Mouse (Mus musculus) megakaryocyte, embryonic 14.5 days (primary cell): ENCODE results near the gene Slc25a12. TPM values are rescaled to one million over a fixed set of nuclear protein-coding genes. Genes with fewer than 3 reads are reported as not detected.

Experiments used
- H3K27me3 ChIP-seq: replicated peaks from 2 replicates; pipeline ENCODE3; 2012; ENCODE audit warnings: inconsistent platforms
- H3K36me3 ChIP-seq: replicated peaks from 2 replicates; pipeline ENCODE3; 2012; ENCODE audit warnings: low read length, inconsistent platforms, mixed read lengths
- H3K4me1 ChIP-seq: 2 replicates; pipeline ENCODE4 v1.6.1; 2012; ENCODE audit warnings: inconsistent platforms
- H3K4me3 ChIP-seq: replicated peaks from 2 replicates; pipeline ENCODE3; 2012; ENCODE audit warnings: moderate library complexity, mild to moderate bottlenecking, inconsistent platforms
- H3K9me3 ChIP-seq: 2 replicates; pipeline ENCODE4 v1.6.1; 2012; ENCODE audit warnings: inconsistent platforms
- FLI1 ChIP-seq: IDR thresholded peaks from 2 replicates; pipeline ENCODE4 v1.6.1; 2012; ENCODE audit warnings: low read length, inconsistent platforms, mixed read lengths
- GATA1 ChIP-seq: IDR thresholded peaks from 3 replicates; pipeline ENCODE4 v1.6.1; 2012; ENCODE audit warnings: mixed read lengths, low read length, inconsistent platforms, borderline replicate concordance
- polyA plus RNA-seq: library from polyadenylated mRNA; stranded (reverse); fragments of >175 nt; gene quantifications from 2 replicates; pipeline ENCODE4 v1.2.3, GENCODE M21; 2012; ENCODE audit warnings: low replicate concordance; ENCODE audit not compliant: insufficient read depth

Gene Slc25a12
- polyA plus RNA-seq, 1 experiment: 7.9 TPM

DNA sequence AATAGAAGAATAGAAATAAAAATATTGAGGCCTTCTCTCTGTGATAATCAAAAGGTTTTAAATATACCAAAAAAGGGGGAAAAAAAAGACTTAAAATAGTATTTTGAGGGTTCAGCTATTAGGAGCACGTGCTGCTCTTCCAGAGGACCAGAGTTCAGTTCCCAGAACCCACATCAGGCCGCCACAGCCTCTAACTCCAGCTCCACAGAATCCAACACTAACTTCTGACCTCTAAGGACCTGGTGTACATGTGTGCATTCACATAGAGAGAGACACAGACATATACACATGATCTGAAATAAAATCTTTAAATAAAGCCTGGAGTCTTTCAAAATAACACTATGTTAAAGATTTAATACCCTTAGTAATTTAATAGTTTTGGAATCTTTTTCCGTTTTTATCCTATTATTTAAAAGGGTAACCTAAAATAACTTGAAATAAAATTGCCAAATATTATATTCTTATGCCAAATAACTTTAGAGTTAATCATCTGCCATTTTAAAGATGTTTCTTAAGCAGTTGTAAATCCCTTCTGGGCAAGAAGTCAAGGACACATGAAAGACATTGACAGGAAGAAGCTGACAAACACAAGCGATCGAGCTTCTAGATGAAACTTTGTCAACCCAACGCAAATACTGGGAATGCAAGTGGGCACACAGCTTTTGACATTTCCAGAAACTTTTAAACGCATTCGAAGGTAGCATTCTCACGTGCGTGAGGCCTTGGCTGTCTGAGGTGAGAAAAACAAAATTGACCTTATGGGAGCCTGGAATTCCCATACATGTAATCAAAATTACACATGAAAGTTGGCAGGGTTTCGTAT, 16.4 kb downstream of the Slc25a12 start:
- Histone ChIP-seq H3K36me3 (peaks cover 41% of the 10 kb centered on the region), H3K4me1 (peaks cover 19% of the 10 kb centered on the region), H3K4me3 (no peak overlapping the region), H3K27me3 (no peaks in the 10 kb centered on the region), H3K9me3 (no peaks in the 10 kb centered on the region)
- TF ChIP-seq GATA1 (no peak), FLI1 (no peak)

DNA sequence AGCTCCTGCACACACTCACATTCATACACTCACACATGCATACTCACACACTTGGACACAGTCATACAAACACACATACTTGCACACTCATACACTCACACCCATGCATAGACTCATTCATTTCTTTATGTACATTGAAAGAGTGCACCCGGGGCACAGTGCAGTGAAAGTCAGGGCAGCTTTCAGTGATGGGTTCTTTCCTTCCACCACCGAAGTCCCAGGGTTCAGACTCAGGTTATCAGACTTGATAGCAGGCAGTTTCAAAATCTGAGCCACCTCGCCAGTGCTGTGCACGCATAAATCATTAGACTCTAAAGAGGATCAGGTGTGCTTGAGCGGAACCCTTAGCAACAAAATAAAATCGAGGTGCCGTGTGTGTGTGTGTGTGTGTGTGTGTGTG, 17.4 kb downstream of the Slc25a12 start:
- H3K36me3 ChIP-seq: peaks cover 41% of the 10 kb centered on the region
- no peaks in the 10 kb centered on the region for H3K9me3 ChIP-seq
- no peak overlapping the region for H3K4me3 ChIP-seq
- H3K27me3 ChIP-seq: no peaks in the 10 kb centered on the region
- TF ChIP-seq GATA1 (no peak), FLI1 (no peak)
- peaks cover 16% of the 10 kb centered on the region for H3K4me1 ChIP-seq

DNA sequence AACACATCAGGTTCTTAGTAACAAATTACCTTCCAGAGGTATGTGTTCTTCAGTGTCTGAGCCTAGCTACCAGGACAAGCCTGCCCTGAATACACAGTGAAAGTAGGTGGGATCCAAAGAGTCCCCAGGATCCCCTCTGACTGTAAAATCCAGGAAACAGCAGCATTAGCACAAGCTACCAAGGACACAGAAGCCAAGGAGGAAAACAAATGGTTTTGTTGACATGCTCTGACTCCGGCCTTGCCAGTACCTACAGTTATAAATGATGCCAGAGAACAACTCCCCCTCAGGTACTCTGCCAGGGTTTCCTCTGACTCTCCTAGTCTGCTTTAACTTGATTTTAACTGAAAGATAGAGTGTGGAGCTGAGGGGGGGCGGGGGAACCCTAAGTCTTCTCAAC, 18.0 kb downstream of the Slc25a12 start:
- TF ChIP-seq FLI1 (no peak), GATA1 (no peak)
- Histone ChIP-seq H3K27me3 (no peaks in the 10 kb centered on the region), H3K36me3 (peaks cover 41% of the 10 kb centered on the region), H3K4me1 (peaks cover 16% of the 10 kb centered on the region), H3K9me3 (no peaks in the 10 kb centered on the region), H3K4me3 (no peak overlapping the region)

DNA sequence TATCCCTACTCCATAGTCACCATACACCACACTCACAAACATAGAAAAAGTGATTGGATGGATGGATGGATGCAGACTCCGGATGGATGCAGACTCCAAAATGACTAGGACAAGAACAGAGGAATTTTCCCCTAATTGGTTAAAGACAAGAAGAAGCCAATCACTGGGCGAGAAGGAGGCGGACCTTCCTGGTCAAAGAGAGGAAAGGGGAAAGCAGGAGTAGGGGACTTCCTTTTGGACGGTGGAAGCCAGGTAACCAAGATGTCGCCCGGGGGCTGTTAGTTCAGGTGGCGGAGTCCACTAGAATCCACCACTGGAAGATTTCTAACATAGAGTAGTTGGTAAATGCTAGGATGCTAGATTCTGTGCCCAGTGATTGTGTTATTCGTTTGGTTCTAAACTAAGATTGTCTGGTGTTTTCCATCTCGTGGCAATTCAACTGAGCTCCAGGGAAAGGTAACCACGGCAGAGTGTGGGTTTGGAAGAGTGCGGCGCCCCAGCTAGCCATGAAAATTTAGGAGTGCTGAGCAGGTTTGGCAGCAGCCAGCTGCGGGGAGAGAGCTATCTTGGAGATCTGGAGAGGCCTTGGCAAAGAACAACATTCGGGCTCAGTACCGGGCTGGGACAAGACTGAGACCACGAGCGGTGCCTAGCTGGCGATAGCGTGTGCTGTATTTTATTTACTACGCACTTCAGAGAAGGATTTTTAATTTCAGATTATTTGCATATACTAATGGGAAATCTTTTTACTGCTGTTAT, 19.6 kb downstream of the Slc25a12 start:
- Histone ChIP-seq H3K36me3 (peaks cover 47% of the 10 kb centered on the region), H3K4me1 (peaks cover 4% of the 10 kb centered on the region; the same call in 1 of the 2 replicates), H3K4me3 (no peak overlapping the region), H3K27me3 (no peaks in the 10 kb centered on the region), H3K9me3 (peaks cover 6% of the 10 kb centered on the region; the same call in 1 of the 2 replicates)
- TF ChIP-seq GATA1 (no peak), FLI1 (no peak)

DNA sequence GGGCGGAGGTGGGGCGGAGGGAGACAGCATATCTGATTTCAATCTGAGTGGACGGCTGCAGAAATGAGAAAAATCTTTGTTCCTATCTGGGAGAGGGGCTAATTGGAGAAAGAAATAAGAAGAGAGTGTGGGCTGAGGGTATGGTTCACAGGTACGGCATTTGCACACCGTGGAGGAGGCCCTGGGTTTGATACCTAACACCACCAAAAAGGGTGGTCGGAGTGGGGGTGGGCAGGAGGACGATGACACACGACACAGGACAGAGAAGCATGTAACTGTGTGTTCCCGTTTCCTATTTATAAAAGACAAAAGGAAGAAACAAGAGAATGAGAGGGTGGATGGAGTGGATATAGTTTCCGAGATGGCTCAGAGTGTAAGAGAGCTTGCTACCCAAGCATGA, 20.4 kb downstream of the Slc25a12 start:
- Histone ChIP-seq H3K36me3 (peaks cover 54% of the 10 kb centered on the region), H3K27me3 (no peaks in the 10 kb centered on the region), H3K4me1 (peaks cover 4% of the 10 kb centered on the region; the same call in 1 of the 2 replicates), H3K4me3 (no peak overlapping the region), H3K9me3 (peaks cover 6% of the 10 kb centered on the region; the same call in 1 of the 2 replicates)
- TF ChIP-seq FLI1 (no peak), GATA1 (no peak)

DNA sequence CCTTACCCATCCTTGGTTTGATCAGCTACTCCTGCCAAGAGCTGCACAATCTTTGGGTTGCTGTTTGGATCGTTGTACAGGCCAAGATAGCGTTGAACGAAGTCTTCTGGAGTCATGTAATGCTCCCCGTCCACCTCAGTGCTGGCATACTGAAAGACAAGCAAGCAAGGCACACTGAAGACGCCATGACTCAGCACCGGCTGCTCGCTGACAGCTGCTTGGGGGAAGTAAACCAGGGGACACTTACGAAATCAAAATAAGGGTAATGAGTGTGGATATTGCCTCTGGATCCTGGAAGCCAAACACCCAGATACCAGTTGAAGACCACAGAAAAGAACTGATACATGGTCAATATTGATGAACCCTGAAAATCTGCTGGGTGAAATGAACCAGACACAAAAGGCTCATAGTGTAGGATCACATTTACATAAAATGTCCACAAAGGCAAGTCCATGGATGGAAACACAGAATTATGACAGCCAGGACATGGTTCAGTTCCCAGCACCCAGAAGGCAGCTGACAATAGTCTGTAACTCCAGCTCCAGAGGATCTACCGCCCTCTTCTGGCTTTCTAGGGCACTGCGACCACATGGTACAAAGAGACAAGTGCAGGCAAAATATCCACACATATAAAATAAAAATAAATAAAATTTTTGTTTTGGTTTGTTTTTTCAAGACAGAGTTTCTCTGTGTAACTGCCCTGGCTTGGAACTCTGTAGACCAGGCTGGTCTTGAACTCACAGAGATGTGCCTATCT, 23.5 kb downstream of the Slc25a12 start:
- H3K27me3 ChIP-seq: no peaks in the 10 kb centered on the region
- peaks cover 64% of the 10 kb centered on the region for H3K36me3 ChIP-seq
- TF ChIP-seq GATA1: no peak
- no peak for TF ChIP-seq FLI1
- peaks cover 6% of the 10 kb centered on the region for H3K4me1 ChIP-seq
- peaks cover 6% of the 10 kb centered on the region; the same call in 1 of the 2 replicates for H3K9me3 ChIP-seq
- peak overlapping the region; percentile 21 for H3K4me3 ChIP-seq

DNA sequence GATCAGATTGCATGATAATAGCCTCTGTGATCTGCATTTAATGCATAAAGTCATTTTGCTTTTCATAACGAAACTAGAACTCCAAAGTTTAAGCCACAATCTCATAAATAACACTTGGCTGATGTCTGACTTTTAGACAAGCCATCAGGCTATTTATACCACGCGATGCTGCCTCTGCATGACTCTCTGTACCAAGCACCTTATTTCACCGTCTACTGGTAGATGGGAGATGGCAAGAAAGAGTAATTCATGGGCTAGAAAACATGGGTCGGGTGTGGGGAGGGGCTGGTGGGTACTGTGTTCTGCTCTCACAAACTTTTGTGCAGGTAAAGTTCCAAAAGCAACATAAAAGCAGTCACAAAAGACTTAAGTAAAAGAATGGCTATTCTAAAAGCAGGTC, 27.4 kb downstream of the Slc25a12 start:
- Histone ChIP-seq H3K27me3 (no peaks in the 10 kb centered on the region), H3K4me3 (no peak overlapping the region), H3K9me3 (peaks cover 6% of the 10 kb centered on the region; the same call in 1 of the 2 replicates), H3K36me3 (peaks cover 52% of the 10 kb centered on the region), H3K4me1 (peaks cover 27% of the 10 kb centered on the region)
- TF ChIP-seq FLI1 (no peak), GATA1 (no peak)

DNA sequence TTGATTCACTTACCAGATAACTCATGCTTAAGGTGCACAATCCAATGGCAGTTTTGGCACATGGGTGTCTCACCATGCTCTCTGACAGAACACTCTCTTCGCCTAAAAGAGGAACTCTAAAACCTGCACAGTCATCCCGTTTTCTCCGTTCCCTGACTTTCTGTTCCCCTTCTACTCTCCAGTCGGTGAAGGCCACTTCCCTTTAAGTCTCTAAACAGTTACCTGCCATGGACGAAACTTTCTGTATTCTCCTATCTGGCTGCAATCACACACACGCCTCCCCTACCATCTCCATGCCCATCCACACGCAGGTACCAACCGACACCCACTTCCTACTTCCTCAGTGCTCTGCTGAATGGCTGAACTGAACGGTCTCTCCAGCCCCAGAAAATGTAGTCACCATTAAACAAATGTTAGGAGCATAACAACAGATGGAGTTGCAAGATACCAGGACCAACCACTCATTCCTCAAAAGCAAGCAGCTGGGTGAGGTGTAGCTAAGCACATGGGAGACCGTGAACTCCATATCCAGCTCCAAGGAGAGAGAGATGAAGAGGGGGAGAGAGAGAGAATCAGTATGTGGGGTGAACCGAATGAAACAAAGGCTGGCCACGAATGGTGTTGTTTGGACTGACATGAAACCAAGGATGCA, 29.3 kb downstream of the Slc25a12 start:
- Histone ChIP-seq H3K4me3 (peak overlapping the region; percentile 89), H3K4me1 (peaks cover 29% of the 10 kb centered on the region), H3K9me3 (no peaks in the 10 kb centered on the region), H3K36me3 (peaks cover 60% of the 10 kb centered on the region), H3K27me3 (no peaks in the 10 kb centered on the region)
- TF ChIP-seq GATA1 (no peak), FLI1 (no peak)

DNA sequence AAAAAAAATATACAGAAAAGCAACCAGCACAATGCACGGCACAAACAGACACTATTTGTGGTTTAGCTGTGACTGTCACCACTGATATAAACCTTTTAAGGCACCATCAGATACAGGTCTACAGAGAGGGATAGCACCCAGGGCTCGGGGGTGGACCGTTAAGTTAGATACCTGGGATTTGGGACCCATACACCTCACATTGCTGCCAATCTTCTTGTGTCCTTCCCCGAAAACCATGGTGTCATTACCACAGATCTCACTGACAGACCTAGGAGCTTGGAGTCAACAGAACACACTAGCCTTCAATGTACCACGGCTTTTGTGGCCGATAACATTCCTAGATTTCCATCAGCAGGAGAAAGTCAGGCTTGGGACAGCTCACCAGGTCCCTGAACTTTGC, 30.9 kb downstream of the Slc25a12 start:
- TF ChIP-seq GATA1: no peak
- TF ChIP-seq FLI1: no peak

More for the DNA sequence above, 30.9 kb downstream of the Slc25a12 start:
- H3K4me3 ChIP-seq: no peak overlapping the region
- H3K36me3 ChIP-seq: peaks cover 60% of the 10 kb centered on the region
- H3K27me3 ChIP-seq: no peaks in the 10 kb centered on the region
- peaks cover 29% of the 10 kb centered on the region for H3K4me1 ChIP-seq
- H3K9me3 ChIP-seq: no peaks in the 10 kb centered on the region
